Mouse (Mus musculus) limb, embryonic 10.5 days (tissue): ENCODE results near the gene Slc25a35. TPM values are rescaled to one million over a fixed set of nuclear protein-coding genes. Genes with fewer than 3 reads are reported as not detected.
"Not testable (repeated sequence)": the region's sequence is repeated elsewhere in the genome, so short reads cannot be mapped to it uniquely, and the experiment has no call there.

Experiments
- DNase-seq: peaks from one replicate; pipeline ENCODE4 v3.0.0-alpha.2; 2017; ENCODE audit warnings: low spot score
- H3K27ac ChIP-seq: fragments of 300-500 bp; sonication (generic); 2 replicates; pipeline ENCODE4 v1.5.1; 2016; ENCODE audit warnings: mild to moderate bottlenecking
- H3K27me3 ChIP-seq: fragments of 300-500 bp; sonication (generic); 2 replicates; pipeline ENCODE4 v1.6.1; 2016; ENCODE audit warnings: low read depth, mild to moderate bottlenecking; ENCODE audit not compliant: poor library complexity, severe bottlenecking
- H3K36me3 ChIP-seq: fragments of 300-500 bp; sonication (generic); 2 replicates; pipeline ENCODE4 v1.6.1; 2016; ENCODE audit warnings: mild to moderate bottlenecking, moderate library complexity
- H3K4me1 ChIP-seq: fragments of 300-500 bp; sonication (generic); 2 replicates; pipeline ENCODE4 v1.6.1; 2016
- H3K4me3 ChIP-seq: fragments of 300-500 bp; sonication (generic); 2 replicates; pipeline ENCODE4 v1.5.1; 2016; ENCODE audit warnings: mild to moderate bottlenecking, moderate library complexity
- H3K9me3 ChIP-seq: fragments of 300-500 bp; sonication (generic); replicated peaks from 2 replicates; pipeline ENCODE4 v1.6.1; 2016; ENCODE audit warnings: mild to moderate bottlenecking
- WGBS: fragments of 180-500 bp; shearing (Covaris S2); methylation state at CpG from one replicate; pipeline ENCODE4 v1.1.7; 2016; 5-methylcytosine and 5-hydroxymethylcytosine counted together
- polyA plus RNA-seq: library from polyadenylated mRNA; unstranded; fragments of >200 nt; fragmentation: Nextera tagmentation; extraction: Ambion mirVana; gene quantifications from 2 replicates; pipeline ENCODE4 v1.2.1, GENCODE M21; 2016

The Slc25a35 gene
- polyA plus RNA-seq, 1 experiment from 2014 or later, result 3.2 TPM

- DNase-seq, result no peak
- Histone ChIP-seq H3K4me1 (no peaks in the 10 kb centered on the region), H3K9me3 (no peaks in the 10 kb centered on the region), H3K27me3 (no peaks in the 10 kb centered on the region), H3K4me3 (no peak overlapping the region), H3K27ac (no peak overlapping the region), H3K36me3 (peaks cover 83% of the 10 kb centered on the region)
- 95% methylated on average over 17 of the region's 17 CpGs for WGBS
These were observed 20.4 kb downstream of the Slc25a35 start for GRCm38 (mm10) chr11:68988341-68988740.

GRCm38 (mm10) chr11:68993122-68993521, 25.2 kb downstream of the Slc25a35 start:
- H3K4me1 ChIP-seq, result no peaks in the 10 kb centered on the region
- 90% methylated on average over 7 of the region's 7 CpGs for WGBS
- no peaks in the 10 kb centered on the region for H3K27me3 ChIP-seq
- H3K36me3 ChIP-seq, result peaks cover 99% of the 10 kb centered on the region
- DNase-seq, result no peak
- H3K4me3 ChIP-seq, result no peak overlapping the region
- no peak overlapping the region for H3K27ac ChIP-seq
- no peaks in the 10 kb centered on the region for H3K9me3 ChIP-seq

- H3K4me1 ChIP-seq, result no peaks in the 10 kb centered on the region
- no peaks in the 10 kb centered on the region for H3K27me3 ChIP-seq
- DNase-seq, result no peak
- no peaks in the 10 kb centered on the region for H3K9me3 ChIP-seq
- WGBS, result 94% methylated on average over 3 of the region's 3 CpGs
- peaks cover 100% of the 10 kb centered on the region for H3K36me3 ChIP-seq
- H3K27ac ChIP-seq, result no peak overlapping the region
- H3K4me3 ChIP-seq, result no peak overlapping the region
These were observed 26.4 kb downstream of the Slc25a35 start for GRCm38 (mm10) chr11:68994377-68994776.

GRCm38 (mm10) chr11:68997080-68997479, 29.1 kb downstream of the Slc25a35 start:
- peaks cover 100% of the 10 kb centered on the region for H3K36me3 ChIP-seq
- 94% methylated on average over 4 of the region's 4 CpGs for WGBS

GRCm38 (mm10) chr11:69002782-69003181, 34.9 kb downstream of the Slc25a35 start:
- H3K27me3 ChIP-seq, H3K4me1 ChIP-seq, H3K9me3 ChIP-seq, H3K4me3 ChIP-seq, H3K27ac ChIP-seq, DNase-seq: not testable (repeated sequence)
- peaks cover 85% of the 10 kb centered on the region for H3K36me3 ChIP-seq
- 95% methylated on average over 4 of the region's 4 CpGs for WGBS

More at GRCm38 (mm10) chr11:68997080-68997479, 29.1 kb downstream of the Slc25a35 start:
- Histone ChIP-seq H3K27me3 (no peaks in the 10 kb centered on the region), H3K9me3 (no peaks in the 10 kb centered on the region), H3K4me1 (no peaks in the 10 kb centered on the region), H3K4me3 (no peak overlapping the region), H3K27ac (no peak overlapping the region)
- no peak for DNase-seq

- Histone ChIP-seq H3K4me3 (no peak overlapping the region), H3K36me3 (peaks cover 77% of the 10 kb centered on the region), H3K27me3 (no peaks in the 10 kb centered on the region), H3K4me1 (peaks cover 10% of the 10 kb centered on the region; the same call in 1 of the 2 replicates), H3K9me3 (no peaks in the 10 kb centered on the region), H3K27ac (no peak overlapping the region)
- DNase-seq, result no peak
- 67% methylated on average over 4 of the region's 4 CpGs for WGBS
These were observed 35.7 kb downstream of the Slc25a35 start for GRCm38 (mm10) chr11:69003592-69003991.

GRCm38 (mm10) chr11:69005193-69005592, 37.3 kb downstream of the Slc25a35 start:
- Histone ChIP-seq H3K27me3 (no peaks in the 10 kb centered on the region), H3K9me3 (no peaks in the 10 kb centered on the region), H3K36me3 (peaks cover 61% of the 10 kb centered on the region), H3K4me3 (no peak overlapping the region), H3K27ac (no peak overlapping the region), H3K4me1 (peaks cover 10% of the 10 kb centered on the region; the same call in 1 of the 2 replicates)
- WGBS, result 91% methylated on average over 7 of the region's 7 CpGs
- no peak for DNase-seq

- DNase-seq, result not testable (repeated sequence)
- peaks cover 17% of the 10 kb centered on the region for H3K4me1 ChIP-seq
These were observed 38.6 kb downstream of the Slc25a35 start for GRCm38 (mm10) chr11:69006575-69006974.

GRCm38 (mm10) chr11:69008182-69009121, 40.5 kb downstream of the Slc25a35 start, which contains the start of gene Pfas:
Gene Pfas (minus strand): TSS chr11:69008460.
- Histone ChIP-seq H3K9me3 (no peaks in the 10 kb centered on the region), H3K4me1 (peaks cover 25% of the 10 kb centered on the region), H3K27me3 (no peaks in the 10 kb centered on the region), H3K36me3 (peaks cover 28% of the 10 kb centered on the region), H3K27ac (peak within 1 kb of the TSS; percentile 86), H3K4me3 (peak within 1 kb of the TSS; percentile 75)
- DNase-seq, result peak; percentile 98
- WGBS, result 10% methylated on average over 38 of the region's 38 CpGs

More at GRCm38 (mm10) chr11:69006575-69006974, 38.6 kb downstream of the Slc25a35 start:
- peaks cover 47% of the 10 kb centered on the region for H3K36me3 ChIP-seq
- not testable (repeated sequence) for H3K9me3 ChIP-seq, H3K4me3 ChIP-seq, H3K27me3 ChIP-seq, H3K27ac ChIP-seq

- no peak overlapping the region for H3K4me3 ChIP-seq
- no peak for DNase-seq
- no peak overlapping the region for H3K27ac ChIP-seq
- no peaks in the 10 kb centered on the region for H3K9me3 ChIP-seq
- WGBS, result 90% methylated on average over 1 of the region's 1 CpGs
- H3K36me3 ChIP-seq, result peaks cover 20% of the 10 kb centered on the region
- peaks cover 25% of the 10 kb centered on the region for H3K4me1 ChIP-seq
- H3K27me3 ChIP-seq, result no peaks in the 10 kb centered on the region
These were observed 41.6 kb downstream of the Slc25a35 start for GRCm38 (mm10) chr11:69009508-69009907.

GRCm38 (mm10) chr11:69010400-69011323, 42.7 kb downstream of the Slc25a35 start:
- peak overlapping the region; percentile 63; the same call in 1 of the 2 replicates for H3K4me3 ChIP-seq
- 91% methylated on average over 15 of the region's 15 CpGs for WGBS
- no peak overlapping the region for H3K27ac ChIP-seq

GRCm38 (mm10) chr11:69011445-69011844, 43.5 kb downstream of the Slc25a35 start:
- not testable (repeated sequence) for H3K27ac ChIP-seq, H3K36me3 ChIP-seq, H3K27me3 ChIP-seq, DNase-seq, H3K9me3 ChIP-seq
- peaks cover 26% of the 10 kb centered on the region for H3K4me1 ChIP-seq
- H3K4me3 ChIP-seq, result peak overlapping the region; percentile 63
- WGBS, result 77% methylated on average over 2 of the region's 2 CpGs

More at GRCm38 (mm10) chr11:69010400-69011323, 42.7 kb downstream of the Slc25a35 start:
- Histone ChIP-seq H3K27me3 (no peaks in the 10 kb centered on the region), H3K9me3 (no peaks in the 10 kb centered on the region), H3K36me3 (peaks cover 8% of the 10 kb centered on the region), H3K4me1 (peaks cover 25% of the 10 kb centered on the region)
- DNase-seq, result no peak
